Mouse (Mus musculus) forebrain, embryonic 11.5 days (tissue): Measurements from ENCODE around the gene Osbpl8. TPM values are rescaled to one million over a fixed set of nuclear protein-coding genes. Genes with fewer than 3 reads are reported as not detected.

ENCODE experiments used
- ATAC-seq: fragments of 200-750 bp; cut with Nextera tagmentation; replicated peaks from 2 replicates; pipeline ENCODE4 v1.8.0; 2017; ENCODE audit warnings: moderate TSS enrichment; ENCODE audit not compliant: low FRiP score
- DNase-seq: peaks from one replicate; pipeline ENCODE4 v3.0.0-alpha.2; 2017; ENCODE audit warnings: low spot score
- H3K27ac ChIP-seq: fragments of 300-500 bp; sonication (generic); 2 replicates; pipeline ENCODE4 v1.5.1; 2014; ENCODE audit warnings: low read depth, low read length
- H3K27me3 ChIP-seq: fragments of 300-500 bp; sonication (generic); 2 replicates; pipeline ENCODE4 v1.6.1; 2014; ENCODE audit warnings: mild to moderate bottlenecking, low read length, mixed read lengths; ENCODE audit not compliant: control insufficient read depth, insufficient read depth
- H3K36me3 ChIP-seq: fragments of 300-500 bp; sonication (generic); 2 replicates; pipeline ENCODE4 v1.6.1; 2014; ENCODE audit warnings: mild to moderate bottlenecking, low read length, moderate library complexity, mixed read lengths; ENCODE audit not compliant: control insufficient read depth, insufficient read depth
- H3K4me1 ChIP-seq: fragments of 300-500 bp; sonication (generic); replicated peaks from 2 replicates; pipeline ENCODE4 v1.6.1; 2014; ENCODE audit warnings: low read length, mixed read lengths; ENCODE audit not compliant: control insufficient read depth, insufficient read depth
- H3K4me2 ChIP-seq: fragments of 300-500 bp; sonication (generic); 2 replicates; pipeline ENCODE4 v1.6.1; 2014; ENCODE audit warnings: low read depth, mild to moderate bottlenecking, low read length, moderate library complexity, mixed read lengths; ENCODE audit not compliant: severe bottlenecking
- H3K4me3 ChIP-seq: fragments of 300-500 bp; sonication (generic); 2 replicates; pipeline ENCODE4 v1.5.1; 2014; ENCODE audit warnings: low read depth, low read length
- H3K9ac ChIP-seq: fragments of 300-500 bp; sonication (generic); 2 replicates; pipeline ENCODE4 v1.6.1; 2014; ENCODE audit warnings: low read length
- H3K9me3 ChIP-seq: fragments of 300-500 bp; sonication (generic); 2 replicates; pipeline ENCODE4 v1.6.1; 2016; ENCODE audit warnings: low read length, mixed read lengths; ENCODE audit not compliant: control insufficient read depth
- WGBS: fragments of 180-500 bp; shearing (Covaris S2); extraction: QIAGEN DNeasy Blood & Tissue Kit; methylation state at CpG from one replicate; pipeline ENCODE4 v1.1.7; 2014; 5-methylcytosine and 5-hydroxymethylcytosine counted together
- polyA plus RNA-seq: library from polyadenylated mRNA; unstranded; fragments of >200 nt; fragmentation: Nextera tagmentation; extraction: Ambion mirVana; gene quantifications from 2 replicates; pipeline ENCODE4 v1.2.1, GENCODE M21; 2014

The Osbpl8 gene
- polyA plus RNA-seq, 1 experiment from 2014 or later, result 14.4 TPM

- ATAC-seq, result no peak
These were observed 42.8 kb downstream of the Osbpl8 start for GRCm38 (mm10) chr10:111207386-111207785.

GRCm38 (mm10) chr10:111214084-111214483 lies 49.5 kb downstream of the Osbpl8 start:
- Histone ChIP-seq H3K27me3 (no peaks in the 10 kb centered on the region), H3K4me2 (no peak overlapping the region), H3K4me1 (no peaks in the 10 kb centered on the region), H3K27ac (no peak overlapping the region), H3K36me3 (no peaks in the 10 kb centered on the region), H3K9me3 (no peaks in the 10 kb centered on the region), H3K4me3 (no peak overlapping the region), H3K9ac (no peak overlapping the region)
- DNase-seq (no peak), ATAC-seq (no peak)
- WGBS, result 92% methylated on average over 3 of the region's 3 CpGs

More at GRCm38 (mm10) chr10:111207386-111207785, 42.8 kb downstream of the Osbpl8 start:
- 78% methylated on average over 9 of the region's 9 CpGs for WGBS
- Histone ChIP-seq H3K27me3 (no peaks in the 10 kb centered on the region), H3K4me2 (no peak overlapping the region), H3K9ac (no peak overlapping the region), H3K4me1 (no peaks in the 10 kb centered on the region), H3K4me3 (no peak overlapping the region), H3K9me3 (no peaks in the 10 kb centered on the region), H3K36me3 (no peaks in the 10 kb centered on the region), H3K27ac (no peak overlapping the region)
- no peak for DNase-seq

GRCm38 (mm10) chr10:111214696-111215095 lies 50.1 kb downstream of the Osbpl8 start:
- ATAC-seq, result no peak
- WGBS, result 93% methylated on average over 2 of the region's 2 CpGs

GRCm38 (mm10) chr10:111215572-111215971 lies 51.0 kb downstream of the Osbpl8 start:
- H3K4me3 ChIP-seq, result no peak overlapping the region
- H3K9ac ChIP-seq, result no peak overlapping the region
- no peak for ATAC-seq
- WGBS, result 76% methylated on average over 3 of the region's 3 CpGs
- no peaks in the 10 kb centered on the region for H3K9me3 ChIP-seq
- H3K4me2 ChIP-seq, result no peak overlapping the region
- DNase-seq, result no peak
- H3K4me1 ChIP-seq, result no peaks in the 10 kb centered on the region
- no peaks in the 10 kb centered on the region for H3K27me3 ChIP-seq
- H3K36me3 ChIP-seq, result no peaks in the 10 kb centered on the region
- H3K27ac ChIP-seq, result no peak overlapping the region

More at GRCm38 (mm10) chr10:111214696-111215095, 50.1 kb downstream of the Osbpl8 start:
- DNase-seq, result no peak
- Histone ChIP-seq H3K36me3 (no peaks in the 10 kb centered on the region), H3K4me1 (no peaks in the 10 kb centered on the region), H3K27ac (no peak overlapping the region), H3K9ac (no peak overlapping the region), H3K4me2 (no peak overlapping the region), H3K27me3 (no peaks in the 10 kb centered on the region), H3K9me3 (no peaks in the 10 kb centered on the region), H3K4me3 (no peak overlapping the region)

GRCm38 (mm10) chr10:111216111-111216510 lies 51.6 kb downstream of the Osbpl8 start:
- H3K27ac ChIP-seq, result no peak overlapping the region
- H3K4me1 ChIP-seq, result no peaks in the 10 kb centered on the region
- 85% methylated on average over 3 of the region's 3 CpGs for whole genome bisulfite sequencing
- no peak overlapping the region for H3K9ac ChIP-seq
- no peak overlapping the region for H3K4me3 ChIP-seq
- H3K36me3 ChIP-seq, result no peaks in the 10 kb centered on the region
- no peaks in the 10 kb centered on the region for H3K9me3 ChIP-seq
- no peaks in the 10 kb centered on the region for H3K27me3 ChIP-seq
- no peak overlapping the region for H3K4me2 ChIP-seq
- DNase-seq, result no peak
- ATAC-seq, result no peak

- H3K9ac ChIP-seq, result no peak overlapping the region
- ATAC-seq (0 out of 2 replicates have a peak, but pooled peaks have one; percentile 36), DNase-seq (no peak)
- 75% methylated on average over 6 of the region's 6 CpGs for WGBS
- H3K27ac ChIP-seq, result no peak overlapping the region
- peaks cover 4% of the 10 kb centered on the region; the same call in 1 of the 2 replicates for H3K4me1 ChIP-seq
- H3K4me3 ChIP-seq, result no peak overlapping the region
- no peak overlapping the region for H3K4me2 ChIP-seq
- no peaks in the 10 kb centered on the region for H3K27me3 ChIP-seq
- H3K9me3 ChIP-seq, result no peaks in the 10 kb centered on the region
- H3K36me3 ChIP-seq, result no peaks in the 10 kb centered on the region
These were observed 58.0 kb downstream of the Osbpl8 start for GRCm38 (mm10) chr10:111222535-111222934.

GRCm38 (mm10) chr10:111223218-111223830 lies 58.8 kb downstream of the Osbpl8 start:
- Histone ChIP-seq H3K27me3 (no peaks in the 10 kb centered on the region), H3K4me3 (no peak overlapping the region), H3K27ac (no peak overlapping the region), H3K36me3 (no peaks in the 10 kb centered on the region), H3K9ac (no peak overlapping the region), H3K9me3 (no peaks in the 10 kb centered on the region), H3K4me2 (no peak overlapping the region), H3K4me1 (peaks cover 4% of the 10 kb centered on the region; the same call in 1 of the 2 replicates)
- 0 out of 2 replicates have a peak, but pooled peaks have one; percentile 61 for ATAC-seq
- WGBS, result 25% methylated on average over 10 of the region's 10 CpGs
- DNase-seq, result no peak

GRCm38 (mm10) chr10:111224696-111225095 lies 60.1 kb downstream of the Osbpl8 start:
- no peak overlapping the region for H3K9ac ChIP-seq
- no peak for DNase-seq
- 95% methylated on average over 4 of the region's 4 CpGs for WGBS
- no peaks in the 10 kb centered on the region for H3K36me3 ChIP-seq
- no peak overlapping the region for H3K4me2 ChIP-seq
- peaks cover 4% of the 10 kb centered on the region; the same call in 1 of the 2 replicates for H3K4me1 ChIP-seq
- H3K27me3 ChIP-seq, result no peaks in the 10 kb centered on the region
- no peak overlapping the region for H3K27ac ChIP-seq
- no peaks in the 10 kb centered on the region for H3K9me3 ChIP-seq
- H3K4me3 ChIP-seq, result no peak overlapping the region
- ATAC-seq, result no peak

- ATAC-seq, result peak; percentile 70
- WGBS, result 29% methylated on average over 3 of the region's 3 CpGs
- no peaks in the 10 kb centered on the region for H3K27me3 ChIP-seq
These were observed 62.0 kb downstream of the Osbpl8 start for GRCm38 (mm10) chr10:111226508-111226907.

More at GRCm38 (mm10) chr10:111226508-111226907, 62.0 kb downstream of the Osbpl8 start:
- no peaks in the 10 kb centered on the region for H3K9me3 ChIP-seq
- H3K4me2 ChIP-seq, result no peak overlapping the region
- no peak overlapping the region for H3K4me3 ChIP-seq
- H3K4me1 ChIP-seq, result peaks cover 4% of the 10 kb centered on the region; the same call in 1 of the 2 replicates
- DNase-seq, result peak; percentile 93
- no peak overlapping the region for H3K9ac ChIP-seq
- no peaks in the 10 kb centered on the region for H3K36me3 ChIP-seq
- no peak overlapping the region for H3K27ac ChIP-seq
